Mouse (Mus musculus) embryonic facial prominence, embryonic 12.5 days (tissue): ENCODE measurements around the gene Sept9. TPM values are rescaled to one million over a fixed set of nuclear protein-coding genes. Genes with fewer than 3 reads are reported as not detected.

Source experiments
- ATAC-seq: fragments of 200-750 bp; cut with Nextera tagmentation; 2 replicates; pipeline ENCODE4 v1.8.0; 2017; ENCODE audit not compliant: insufficient number of reproducible peaks, insufficient read depth, low FRiP score, low TSS enrichment
- H3K27ac ChIP-seq: fragments of 300-500 bp; sonication (generic); 2 replicates; pipeline ENCODE4 v1.5.1; 2016; ENCODE audit warnings: mild to moderate bottlenecking
- H3K27me3 ChIP-seq: fragments of 300-500 bp; sonication (generic); 2 replicates; pipeline ENCODE4 v1.6.1; 2016; ENCODE audit warnings: mild to moderate bottlenecking, moderate library complexity
- H3K36me3 ChIP-seq: fragments of 300-500 bp; sonication (generic); 2 replicates; pipeline ENCODE4 v1.6.1; 2016; ENCODE audit warnings: mild to moderate bottlenecking
- H3K4me1 ChIP-seq: fragments of 300-500 bp; sonication (generic); 2 replicates; pipeline ENCODE4 v1.6.1; 2016
- H3K4me2 ChIP-seq: fragments of 300-500 bp; sonication (generic); replicated peaks from 2 replicates; pipeline ENCODE4 v1.6.1; 2016; ENCODE audit warnings: mild to moderate bottlenecking, moderate library complexity
- H3K4me3 ChIP-seq: fragments of 300-500 bp; sonication (generic); 2 replicates; pipeline ENCODE4 v1.5.1; 2016; ENCODE audit warnings: mild to moderate bottlenecking
- H3K9ac ChIP-seq: fragments of 300-500 bp; sonication (generic); 2 replicates; pipeline ENCODE4 v1.6.1; 2016; ENCODE audit warnings: mild to moderate bottlenecking, moderate library complexity
- H3K9me3 ChIP-seq: fragments of 300-500 bp; sonication (generic); 2 replicates; pipeline ENCODE4 v1.6.1; 2016; ENCODE audit warnings: mild to moderate bottlenecking, moderate library complexity
- whole genome bisulfite sequencing: fragments of 180-500 bp; shearing (Covaris S2); methylation state at CpG from one replicate; pipeline ENCODE4 v1.1.7; 2016; 5-methylcytosine and 5-hydroxymethylcytosine counted together
- polyA plus RNA-seq: library from polyadenylated mRNA; unstranded; fragments of >200 nt; fragmentation: Nextera tagmentation; extraction: Ambion mirVana; gene quantifications from 2 replicates; pipeline ENCODE4 v1.2.1, GENCODE M21; 2016

Sept9 gene
- polyA plus RNA-seq, 1 experiment from 2014 or later: 230 TPM

DNA sequence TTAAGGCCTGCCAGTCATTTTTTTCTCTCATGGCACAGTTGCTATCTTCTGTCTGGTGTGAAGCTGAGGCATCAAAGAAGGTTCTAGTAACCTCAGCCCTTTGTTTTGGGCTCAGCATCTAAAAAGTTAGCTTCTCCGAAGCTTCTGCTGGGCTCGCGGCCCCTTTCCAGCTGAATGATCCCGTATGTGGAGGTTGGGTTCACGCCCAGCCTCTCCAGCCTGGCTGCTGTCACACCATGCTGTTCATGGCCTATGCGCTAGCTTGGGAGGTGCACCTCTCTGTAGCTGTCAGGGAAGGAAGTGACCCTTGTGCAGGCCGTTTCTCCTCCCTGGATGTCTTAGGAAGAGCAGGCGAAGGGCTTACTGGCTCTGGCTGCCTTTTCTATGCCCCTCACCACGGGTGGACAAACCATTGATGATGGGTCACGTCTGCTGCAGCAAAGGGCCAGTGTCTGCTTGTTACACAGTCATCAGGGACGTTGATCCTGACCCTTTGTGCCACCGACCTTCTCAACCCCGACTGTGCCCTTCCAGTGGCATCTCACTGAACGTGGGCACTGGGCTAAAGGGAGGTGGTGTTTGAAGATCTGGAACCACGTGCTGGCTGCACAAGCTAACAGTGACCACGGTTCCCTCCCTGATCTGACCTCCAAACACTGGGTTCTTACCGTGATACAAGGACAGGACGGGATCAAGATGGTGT lies 50.0 kb downstream of the Sept9 start:
- H3K4me2 ChIP-seq: no peak overlapping the region
- peaks cover 20% of the 10 kb centered on the region for H3K4me1 ChIP-seq
- H3K9me3 ChIP-seq: no peaks in the 10 kb centered on the region
- H3K27me3 ChIP-seq: no peaks in the 10 kb centered on the region
- no peak for ATAC-seq
- no peaks in the 10 kb centered on the region for H3K36me3 ChIP-seq
- no peak overlapping the region for H3K4me3 ChIP-seq
- 0 out of 2 replicates have a peak overlapping the region, but pooled peaks have one; percentile 3 for H3K27ac ChIP-seq
- WGBS: 71% methylated on average over 18 of the region's 18 CpGs
- H3K9ac ChIP-seq: peak overlapping the region; percentile 15; the same call in 1 of the 2 replicates

DNA sequence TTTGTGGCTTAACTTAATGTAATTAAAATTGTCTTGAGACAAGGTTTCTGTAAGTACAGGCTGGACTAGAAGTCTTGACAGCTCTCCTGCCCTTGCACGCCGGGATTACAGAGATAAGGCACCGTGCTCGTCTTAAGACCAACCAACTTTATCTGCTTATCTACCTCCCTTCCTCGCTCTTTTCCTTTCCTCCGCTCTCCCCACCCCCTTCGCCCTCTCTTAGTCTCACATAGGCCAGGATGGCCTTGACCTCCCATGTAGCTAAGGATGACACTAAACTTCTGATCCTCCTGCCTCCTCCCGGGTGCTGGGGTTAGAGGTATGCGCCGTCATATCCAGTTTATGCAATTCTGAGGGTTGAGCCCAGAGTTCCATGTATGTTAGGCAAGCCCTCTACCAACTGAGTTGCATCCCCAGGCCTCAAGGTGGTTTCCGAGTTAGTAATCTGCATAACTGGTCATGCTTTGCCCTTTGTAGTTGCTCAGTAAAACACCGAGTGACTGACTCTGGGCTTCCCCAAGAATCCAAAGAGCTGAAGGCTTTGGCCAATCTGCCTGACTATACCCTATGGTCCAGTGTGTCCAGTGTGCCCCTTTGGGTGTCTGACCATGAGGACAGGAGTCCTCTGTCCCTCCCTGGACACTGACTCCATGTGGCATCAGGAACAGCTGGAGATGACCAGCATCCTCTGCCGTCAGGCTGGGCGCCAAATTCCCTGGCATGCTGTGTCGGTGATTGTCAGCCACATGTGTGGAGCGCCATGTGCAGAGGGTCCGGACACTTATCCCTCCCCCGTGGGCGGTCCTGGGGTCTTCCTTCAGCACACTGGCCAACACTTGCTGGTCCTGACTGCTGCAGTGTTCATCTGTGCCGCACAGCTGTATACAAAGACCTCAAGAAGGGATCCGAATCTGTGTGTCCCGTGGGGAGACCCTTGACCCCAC lies 50.8 kb downstream of the Sept9 start:
- H3K4me1 ChIP-seq: peaks cover 26% of the 10 kb centered on the region
- WGBS: 83% methylated on average over 22 of the region's 22 CpGs

DNA sequence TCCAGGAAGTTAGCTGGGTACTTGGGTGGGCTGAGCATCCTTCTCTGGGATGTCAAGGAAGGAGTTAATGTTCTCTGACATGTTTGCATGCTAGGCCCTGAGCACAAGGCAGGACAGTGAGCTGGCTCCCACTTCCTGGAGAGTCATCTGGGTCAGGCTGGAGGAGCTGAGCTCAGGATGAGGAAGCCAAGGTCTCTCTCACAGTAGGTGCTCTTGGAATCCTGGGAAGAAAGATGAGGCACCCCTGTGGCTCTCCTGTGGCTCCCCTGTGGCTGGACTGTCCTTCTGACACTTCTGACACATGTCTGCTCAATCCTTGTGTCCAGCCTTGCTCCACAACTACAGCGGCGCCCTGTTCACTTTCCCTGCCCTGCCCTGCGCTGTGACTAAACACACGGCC lies 52.3 kb downstream of the Sept9 start:
- Histone ChIP-seq H3K9ac (no peak overlapping the region), H3K27ac (no peak overlapping the region), H3K4me2 (no peak overlapping the region), H3K4me1 (peaks cover 30% of the 10 kb centered on the region), H3K4me3 (no peak overlapping the region), H3K36me3 (no peaks in the 10 kb centered on the region), H3K9me3 (no peaks in the 10 kb centered on the region), H3K27me3 (no peaks in the 10 kb centered on the region)
- ATAC-seq: no peak
- 83% methylated on average over 4 of the region's 4 CpGs for WGBS

More for the DNA sequence above, 50.8 kb downstream of the Sept9 start:
- no peaks in the 10 kb centered on the region for H3K36me3 ChIP-seq
- no peak overlapping the region for H3K9ac ChIP-seq
- H3K9me3 ChIP-seq: no peaks in the 10 kb centered on the region
- no peak overlapping the region for H3K27ac ChIP-seq
- no peak overlapping the region for H3K4me3 ChIP-seq
- no peak for ATAC-seq
- no peaks in the 10 kb centered on the region for H3K27me3 ChIP-seq
- no peak overlapping the region for H3K4me2 ChIP-seq

DNA sequence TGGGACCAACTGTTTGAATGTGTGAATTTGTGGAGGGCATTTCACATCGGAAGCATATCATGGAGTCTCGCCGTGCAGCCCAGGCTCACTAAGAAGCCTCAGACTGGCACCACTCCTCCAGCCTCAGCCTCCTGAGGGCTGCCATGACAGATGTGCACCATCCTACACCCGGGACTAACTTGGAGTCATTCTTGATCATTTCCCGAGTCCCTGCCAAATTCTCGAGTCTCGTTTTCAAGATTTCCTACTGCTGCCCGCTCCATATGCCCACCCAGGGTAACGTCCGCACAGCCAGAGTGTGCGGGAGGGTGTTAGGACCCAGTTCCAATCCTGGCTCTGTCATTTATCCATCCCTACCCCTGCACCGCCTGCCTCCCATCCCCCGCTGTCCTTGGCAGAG lies 53.4 kb downstream of the Sept9 start:
- Histone ChIP-seq H3K36me3 (no peaks in the 10 kb centered on the region), H3K9ac (no peak overlapping the region), H3K27ac (no peak overlapping the region), H3K4me2 (no peak overlapping the region), H3K4me3 (no peak overlapping the region), H3K4me1 (peaks cover 30% of the 10 kb centered on the region), H3K9me3 (no peaks in the 10 kb centered on the region), H3K27me3 (no peaks in the 10 kb centered on the region)
- ATAC-seq: no peak
- 89% methylated on average over 13 of the region's 13 CpGs for WGBS

DNA sequence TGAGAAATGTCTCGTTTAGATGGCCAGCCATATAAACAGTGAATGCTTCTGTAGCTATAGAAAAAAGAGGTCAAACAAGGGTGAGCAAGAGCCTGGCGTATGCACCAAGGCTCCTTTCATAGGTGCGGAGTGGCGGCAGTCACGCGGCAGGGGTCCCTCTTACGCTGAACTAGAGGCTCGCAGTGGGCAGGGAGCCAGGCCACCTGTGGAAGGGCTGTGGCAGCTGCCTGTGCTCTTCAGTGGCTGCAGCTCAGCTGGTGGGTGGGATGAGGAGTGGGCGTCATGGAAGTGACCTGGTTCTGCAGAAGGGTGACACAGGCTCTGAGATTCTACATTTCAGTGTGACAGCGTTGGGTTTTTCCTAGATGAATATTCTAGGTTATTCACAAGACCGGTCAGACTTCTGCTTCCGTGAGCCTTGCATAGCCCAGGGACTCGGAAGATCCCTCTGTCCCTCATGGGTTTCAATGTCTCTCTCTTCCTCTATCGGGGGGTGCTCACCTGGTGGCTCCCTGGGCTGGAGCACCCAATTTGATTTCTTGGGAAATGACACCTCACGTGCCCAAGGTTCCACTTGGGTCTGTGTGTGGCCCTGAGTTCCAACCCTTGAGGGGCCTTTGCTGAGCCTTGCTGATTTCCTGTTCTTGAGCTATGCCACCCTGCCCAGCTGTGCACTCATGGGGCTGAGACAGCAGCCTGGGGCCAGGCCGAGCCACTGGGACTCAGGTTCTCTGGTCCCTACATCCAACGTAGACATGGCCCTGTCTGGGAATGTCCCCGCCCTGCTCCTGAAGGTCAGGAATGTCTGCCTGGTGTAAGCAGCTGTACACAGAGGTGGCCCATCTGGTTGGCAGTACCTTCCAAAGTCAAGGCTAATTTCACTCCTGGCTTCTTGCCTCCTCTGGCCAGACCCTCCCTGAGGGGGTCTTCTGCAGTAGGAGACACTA lies 55.0 kb downstream of the Sept9 start:
- 71% methylated on average over 18 of the region's 18 CpGs for WGBS

DNA sequence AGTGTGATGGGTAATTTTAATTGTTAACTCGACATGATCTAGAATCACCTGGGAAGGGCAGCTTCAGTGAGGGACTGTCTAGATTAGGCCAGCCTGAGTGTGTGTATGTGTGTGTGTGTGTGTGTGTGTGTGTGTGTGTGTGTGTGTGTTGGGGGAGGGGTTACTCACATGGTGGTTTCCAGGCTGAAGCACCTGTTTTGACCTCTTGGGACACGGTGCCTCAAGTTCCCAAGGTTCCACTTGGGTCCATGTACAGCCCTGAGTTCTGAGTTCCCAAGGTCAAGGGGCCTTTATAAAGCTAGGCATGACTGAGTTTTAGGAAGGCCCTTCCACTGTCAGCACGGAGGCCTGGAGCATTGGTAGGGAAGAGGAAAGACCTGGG lies 55.6 kb downstream of the Sept9 start:
- no peak overlapping the region for H3K9ac ChIP-seq
- H3K4me1 ChIP-seq: peaks cover 13% of the 10 kb centered on the region
- H3K4me3 ChIP-seq: no peak overlapping the region
- no peak for ATAC-seq
- no peaks in the 10 kb centered on the region for H3K9me3 ChIP-seq
- H3K4me2 ChIP-seq: no peak overlapping the region
- 76% methylated on average over 3 of the region's 3 CpGs for WGBS
- H3K36me3 ChIP-seq: no peaks in the 10 kb centered on the region
- H3K27me3 ChIP-seq: no peaks in the 10 kb centered on the region
- no peak overlapping the region for H3K27ac ChIP-seq

More for the DNA sequence above, 55.0 kb downstream of the Sept9 start:
- no peak overlapping the region for H3K4me2 ChIP-seq
- H3K36me3 ChIP-seq: no peaks in the 10 kb centered on the region
- H3K9ac ChIP-seq: no peak overlapping the region
- no peak overlapping the region for H3K27ac ChIP-seq
- H3K9me3 ChIP-seq: no peaks in the 10 kb centered on the region
- H3K4me1 ChIP-seq: peaks cover 15% of the 10 kb centered on the region
- H3K4me3 ChIP-seq: no peak overlapping the region
- no peak for ATAC-seq
- H3K27me3 ChIP-seq: no peaks in the 10 kb centered on the region

DNA sequence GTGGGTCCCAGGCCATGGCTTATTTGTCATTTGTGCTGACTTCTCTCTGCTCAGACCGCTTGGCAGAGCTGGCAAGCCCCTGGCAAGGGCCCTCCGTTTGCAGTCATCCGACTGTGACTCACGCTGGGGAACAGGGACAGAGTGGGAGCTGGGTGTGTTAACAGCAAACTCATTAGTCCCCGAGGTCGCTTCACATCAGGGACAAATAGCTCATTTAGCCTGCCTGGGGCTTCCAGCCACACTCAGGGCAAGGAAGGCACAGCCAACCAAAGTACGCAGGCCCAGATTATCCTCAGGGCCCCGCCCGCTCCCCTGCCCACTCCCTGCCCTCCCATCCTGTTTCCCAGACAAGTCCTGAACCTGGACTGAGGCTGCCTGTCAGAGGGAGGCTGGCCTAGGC lies 56.6 kb downstream of the Sept9 start:
- no peaks in the 10 kb centered on the region for H3K9me3 ChIP-seq
- H3K9ac ChIP-seq: no peak overlapping the region
- no peaks in the 10 kb centered on the region for H3K27me3 ChIP-seq
- WGBS: 65% methylated on average over 9 of the region's 9 CpGs
- no peak for ATAC-seq
- H3K27ac ChIP-seq: no peak overlapping the region
- H3K36me3 ChIP-seq: no peaks in the 10 kb centered on the region
- H3K4me3 ChIP-seq: no peak overlapping the region
- no peak overlapping the region for H3K4me2 ChIP-seq
- peaks cover 16% of the 10 kb centered on the region for H3K4me1 ChIP-seq

DNA sequence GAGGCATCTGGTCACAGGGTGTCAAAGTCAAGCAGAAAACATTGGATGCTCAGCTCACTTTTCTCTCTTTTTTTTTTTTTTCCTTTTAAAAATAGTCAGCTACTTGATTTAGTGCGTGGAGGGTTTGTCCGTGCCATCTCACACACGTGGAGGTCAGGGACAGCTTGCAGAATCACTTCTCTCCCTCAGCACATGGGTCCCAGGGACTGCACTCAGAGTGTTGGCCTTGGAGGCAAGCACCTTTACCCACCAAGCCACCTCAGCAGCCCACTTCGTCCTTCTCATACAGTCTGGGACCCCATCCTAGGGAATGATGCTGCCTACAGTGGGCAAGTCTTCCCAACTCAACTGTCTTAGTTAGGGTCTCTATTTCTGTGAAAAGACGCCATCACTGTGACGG lies 57.4 kb downstream of the Sept9 start:
- no peak overlapping the region for H3K4me2 ChIP-seq
- no peaks in the 10 kb centered on the region for H3K9me3 ChIP-seq
- no peak for ATAC-seq
- no peaks in the 10 kb centered on the region for H3K27me3 ChIP-seq
- H3K4me1 ChIP-seq: peaks cover 16% of the 10 kb centered on the region
- no peaks in the 10 kb centered on the region for H3K36me3 ChIP-seq
- no peak overlapping the region for H3K27ac ChIP-seq
- H3K9ac ChIP-seq: no peak overlapping the region
- 97% methylated on average over 6 of the region's 6 CpGs for WGBS
- no peak overlapping the region for H3K4me3 ChIP-seq

DNA sequence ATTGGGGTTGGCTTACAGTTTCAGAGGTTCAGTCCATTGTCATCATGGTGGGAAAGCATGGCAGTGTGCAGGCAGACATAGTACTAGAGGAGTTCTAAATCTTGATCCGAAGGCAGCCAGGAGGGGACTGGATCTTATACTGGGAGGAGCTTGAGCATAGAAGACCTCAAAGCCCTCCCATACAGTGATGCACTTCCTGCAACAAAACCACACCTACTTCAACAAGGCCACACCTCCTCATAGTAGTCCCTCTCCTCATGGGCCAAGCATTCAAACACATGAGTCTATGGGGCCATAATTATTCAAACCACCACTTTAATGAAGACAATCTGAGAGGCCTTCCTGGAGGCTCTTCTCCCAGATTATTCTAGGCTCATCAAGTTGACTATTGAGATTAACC lies 57.8 kb downstream of the Sept9 start:
- Histone ChIP-seq H3K4me2 (no peak overlapping the region), H3K9ac (no peak overlapping the region), H3K4me1 (peaks cover 16% of the 10 kb centered on the region), H3K27me3 (no peaks in the 10 kb centered on the region), H3K9me3 (no peaks in the 10 kb centered on the region), H3K4me3 (no peak overlapping the region), H3K27ac (no peak overlapping the region), H3K36me3 (no peaks in the 10 kb centered on the region)
- ATAC-seq: no peak
- WGBS: 88% methylated on average over 1 of the region's 1 CpGs

DNA sequence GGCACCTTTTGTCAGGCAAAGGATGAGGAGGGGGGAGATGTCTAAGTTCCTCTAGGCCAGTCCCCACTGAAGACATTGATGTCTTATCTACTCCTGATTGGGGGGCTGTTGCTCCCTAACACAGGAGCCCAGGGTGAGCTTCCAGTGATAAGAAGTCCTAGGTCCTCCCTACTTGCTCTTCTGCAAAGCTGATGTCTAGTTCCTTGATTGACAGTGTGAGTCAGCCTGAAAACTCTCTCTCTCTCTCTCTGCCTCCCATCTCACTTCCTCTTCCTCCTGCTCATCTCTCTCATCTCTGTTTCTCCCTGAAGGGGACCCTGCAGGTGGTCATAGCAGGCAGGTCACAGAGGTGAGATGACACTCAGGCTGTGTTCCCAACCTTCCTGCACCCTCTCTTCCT lies 58.4 kb downstream of the Sept9 start:
- H3K36me3 ChIP-seq: no peaks in the 10 kb centered on the region
- no peak for ATAC-seq
- no peak overlapping the region for H3K27ac ChIP-seq
- H3K4me1 ChIP-seq: peaks cover 16% of the 10 kb centered on the region
- no peaks in the 10 kb centered on the region for H3K27me3 ChIP-seq
- no peak overlapping the region for H3K4me2 ChIP-seq
- no peak overlapping the region for H3K4me3 ChIP-seq
- no peak overlapping the region for H3K9ac ChIP-seq
- H3K9me3 ChIP-seq: no peaks in the 10 kb centered on the region

DNA sequence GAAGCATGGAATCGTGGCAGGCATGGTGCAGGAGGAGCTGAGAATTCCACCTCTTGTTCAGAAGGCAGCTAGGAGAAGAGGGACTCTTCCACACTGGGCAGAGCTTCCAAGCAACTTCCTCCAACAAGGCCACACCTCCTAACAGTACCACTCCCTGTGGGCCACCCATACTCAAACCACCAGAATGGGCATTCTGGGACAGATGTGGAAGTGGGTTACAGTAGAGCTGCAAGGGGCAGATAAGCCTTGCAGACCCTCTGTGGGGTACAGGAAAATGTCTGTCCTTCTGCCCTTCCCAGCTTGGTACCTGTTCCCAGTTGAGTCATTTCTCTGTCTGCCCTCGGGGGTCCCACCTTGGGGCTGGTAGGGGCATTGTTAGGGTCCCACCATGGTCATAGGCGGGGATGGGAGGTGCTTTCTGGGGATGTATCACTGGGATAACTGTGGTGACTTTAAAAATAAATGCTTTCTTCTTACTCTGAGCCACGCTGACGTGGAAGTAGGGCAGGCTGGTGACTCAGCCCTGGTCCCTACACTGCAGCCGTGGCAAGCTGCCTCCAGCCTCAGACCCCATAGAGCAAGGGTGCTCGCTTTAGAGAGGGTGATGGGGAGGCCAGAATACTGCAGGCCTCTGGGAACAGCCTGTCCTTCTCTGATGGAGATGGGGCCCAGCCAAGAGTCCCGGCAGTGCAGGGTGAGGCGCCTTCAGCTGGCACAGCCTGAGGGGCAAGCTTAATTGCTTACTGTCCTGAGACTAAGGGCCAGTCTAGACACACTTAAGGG lies 59.9 kb downstream of the Sept9 start:
- H3K4me3 ChIP-seq: no peak overlapping the region
- no peak overlapping the region for H3K4me2 ChIP-seq
- no peaks in the 10 kb centered on the region for H3K27me3 ChIP-seq
- H3K9ac ChIP-seq: no peak overlapping the region
- H3K4me1 ChIP-seq: peaks cover 27% of the 10 kb centered on the region
- no peaks in the 10 kb centered on the region for H3K9me3 ChIP-seq
- H3K27ac ChIP-seq: no peak overlapping the region
- no peak for ATAC-seq
- WGBS: 79% methylated on average over 9 of the region's 9 CpGs
- no peaks in the 10 kb centered on the region for H3K36me3 ChIP-seq
